Mouse (Mus musculus) urinary bladder, postnatal 36 days (tissue): Measurements from ENCODE around the gene B230217C12Rik.

Experiments used
- DNase-seq, 2 experiments: peaks; one replicate each; pipeline ENCODE4 v3.0.0; 2022; ENCODE audit warnings: low spot score in 2 of 2, mixed read lengths in 1 of 2

B230217C12Rik gene

GRCm38 (mm10) chr11:97809235-97810121 lies 31.1 kb upstream of the B230217C12Rik start:
- no peak for DNase-seq

- peak in 1 of 2 experiments; percentile 80 for DNase-seq
Observed at GRCm38 (mm10) chr11:97810356-97810755, 30.2 kb upstream of the B230217C12Rik start.

GRCm38 (mm10) chr11:97810970-97811369 lies 29.6 kb upstream of the B230217C12Rik start:
- no peak for DNase-seq

GRCm38 (mm10) chr11:97811569-97812362 lies 28.8 kb upstream of the B230217C12Rik start:
- no peak for DNase-seq

- no peak for DNase-seq
Observed at GRCm38 (mm10) chr11:97812491-97812921, 28.1 kb upstream of the B230217C12Rik start.

GRCm38 (mm10) chr11:97813085-97813484 lies 27.5 kb upstream of the B230217C12Rik start:
- no peak for DNase-seq

GRCm38 (mm10) chr11:97813746-97814515 lies 26.6 kb upstream of the B230217C12Rik start:
- DNase-seq: no peak

GRCm38 (mm10) chr11:97815736-97816135 lies 24.8 kb upstream of the B230217C12Rik start:
- DNase-seq: no peak

GRCm38 (mm10) chr11:97816176-97816575 lies 24.4 kb upstream of the B230217C12Rik start:
- DNase-seq: no peak

- no peak for DNase-seq
Observed at GRCm38 (mm10) chr11:97816916-97817315, 23.7 kb upstream of the B230217C12Rik start.

- DNase-seq: no peak
Observed at GRCm38 (mm10) chr11:97817379-97817778, 23.2 kb upstream of the B230217C12Rik start.

GRCm38 (mm10) chr11:97818003-97818402 lies 22.6 kb upstream of the B230217C12Rik start:
- no peak for DNase-seq

- peak in 1 of 2 experiments; percentile 59 for DNase-seq
Observed at GRCm38 (mm10) chr11:97818571-97818970, 22.0 kb upstream of the B230217C12Rik start.

GRCm38 (mm10) chr11:97819102-97819501 lies 21.5 kb upstream of the B230217C12Rik start:
- no peak for DNase-seq

- no peak for DNase-seq
Observed at GRCm38 (mm10) chr11:97819923-97820322, 20.7 kb upstream of the B230217C12Rik start.

GRCm38 (mm10) chr11:97820840-97821239 lies 19.7 kb upstream of the B230217C12Rik start:
- peak in 1 of 2 experiments; percentile 84 for DNase-seq

GRCm38 (mm10) chr11:97821401-97822064 lies 19.0 kb upstream of the B230217C12Rik start:
- DNase-seq: no peak

GRCm38 (mm10) chr11:97822840-97823603 lies 17.6 kb upstream of the B230217C12Rik start:
- DNase-seq: no peak

GRCm38 (mm10) chr11:97824168-97824567 lies 16.4 kb upstream of the B230217C12Rik start:
- DNase-seq: no peak

- DNase-seq: no peak
Observed at GRCm38 (mm10) chr11:97824895-97825294, 15.7 kb upstream of the B230217C12Rik start.
